Mouse (Mus musculus) cortical plate, adult 2 months (tissue): ENCODE measurements around the gene E2f8.

ENCODE experiments used
- CTCF ChIP-seq: fragments of 200-500 bp; IDR thresholded peaks from 2 replicates; pipeline ENCODE4 v1.5.1; 2011; ENCODE audit warnings: mild to moderate bottlenecking, control low read depth, low read length; ENCODE audit not compliant: insufficient read depth; ENCODE audit errors: extremely low read depth
- POLR2A ChIP-seq: fragments of 200-500 bp; IDR thresholded peaks from 2 replicates; pipeline ENCODE4 v1.6.1; 2011; ENCODE audit warnings: mild to moderate bottlenecking, low read length, control low read depth; ENCODE audit not compliant: insufficient read depth; ENCODE audit errors: extremely low read depth

- TF ChIP-seq CTCF (no peak), POLR2A (no peak)
Observed at GRCm38 (mm10) chr7:48864671-48865458, 16.5 kb downstream of the E2f8 start.
